Mouse (Mus musculus) kidney, embryonic 14.5 days (tissue): Measurements from ENCODE around the gene Kctd3. TPM values are rescaled to one million over a fixed set of nuclear protein-coding genes. Genes with fewer than 3 reads are reported as not detected.
"Not testable (repeated sequence)": the region's sequence is repeated elsewhere in the genome, so short reads cannot be mapped to it uniquely, and the experiment has no call there.

ENCODE experiments used
- ATAC-seq: fragments of 200-750 bp; cut with Nextera tagmentation; 2 replicates; pipeline ENCODE4 v1.8.0; 2017; ENCODE audit warnings: moderate number of reproducible peaks, mild to moderate bottlenecking, moderate TSS enrichment, moderate library complexity; ENCODE audit not compliant: low FRiP score, low TSS enrichment
- H3K27ac ChIP-seq: fragments of 300-500 bp; sonication (generic); 2 replicates; pipeline ENCODE4 v1.5.1; 2014; ENCODE audit warnings: low read depth, mild to moderate bottlenecking, low read length, moderate library complexity, mixed read lengths
- H3K27me3 ChIP-seq: fragments of 300-500 bp; sonication (generic); 2 replicates; pipeline ENCODE4 v1.6.1; 2014; ENCODE audit warnings: mild to moderate bottlenecking, low read length; ENCODE audit not compliant: control insufficient read depth, insufficient read depth
- H3K36me3 ChIP-seq: fragments of 300-500 bp; sonication (generic); 2 replicates; pipeline ENCODE4 v1.6.1; 2014; ENCODE audit warnings: low read length, mixed read lengths; ENCODE audit not compliant: control insufficient read depth, insufficient read depth
- H3K4me1 ChIP-seq: fragments of 300-500 bp; sonication (generic); 2 replicates; pipeline ENCODE4 v1.6.1; 2014; ENCODE audit warnings: low read length, mixed read lengths; ENCODE audit not compliant: control insufficient read depth, insufficient read depth
- H3K4me2 ChIP-seq: fragments of 300-500 bp; sonication (generic); replicated peaks from 2 replicates; pipeline ENCODE4 v1.6.1; 2014; ENCODE audit warnings: low read depth, mild to moderate bottlenecking, low read length
- H3K4me3 ChIP-seq: fragments of 300-500 bp; sonication (generic); 2 replicates; pipeline ENCODE4 v1.5.1; 2014; ENCODE audit warnings: mild to moderate bottlenecking, low read length
- H3K9ac ChIP-seq: fragments of 300-500 bp; sonication (generic); 2 replicates; pipeline ENCODE4 v1.6.1; 2014; ENCODE audit warnings: low read depth, mild to moderate bottlenecking, low read length, moderate library complexity
- H3K9me3 ChIP-seq: fragments of 300-500 bp; sonication (generic); 2 replicates; pipeline ENCODE4 v1.6.1; 2016; ENCODE audit warnings: low read length; ENCODE audit not compliant: control insufficient read depth
- WGBS: fragments of 180-500 bp; shearing (Covaris S2); extraction: QIAGEN DNeasy Blood & Tissue Kit; methylation state at CpG from one replicate; pipeline ENCODE4 v1.1.7; 2014; 5-methylcytosine and 5-hydroxymethylcytosine counted together
- polyA plus RNA-seq: library from polyadenylated mRNA; unstranded; fragments of >200 nt; fragmentation: Nextera tagmentation; extraction: Ambion mirVana; gene quantifications from 2 replicates; pipeline ENCODE4 v1.2.1, GENCODE M21; 2014

Gene Kctd3
- polyA plus RNA-seq, 1 experiment from 2014 or later: 35.6 TPM

GRCm38 (mm10) chr1:189046831-189047230 lies 39.2 kb upstream of the Kctd3 start:
- Histone ChIP-seq H3K27me3 (no peaks in the 10 kb centered on the region), H3K4me2 (no peak overlapping the region), H3K36me3 (no peaks in the 10 kb centered on the region), H3K4me3 (no peak overlapping the region), H3K4me1 (no peaks in the 10 kb centered on the region), H3K9me3 (no peaks in the 10 kb centered on the region), H3K9ac (no peak overlapping the region), H3K27ac (no peak overlapping the region)
- ATAC-seq: no peak
- 75% methylated on average over 3 of the region's 3 CpGs for WGBS

DNA sequence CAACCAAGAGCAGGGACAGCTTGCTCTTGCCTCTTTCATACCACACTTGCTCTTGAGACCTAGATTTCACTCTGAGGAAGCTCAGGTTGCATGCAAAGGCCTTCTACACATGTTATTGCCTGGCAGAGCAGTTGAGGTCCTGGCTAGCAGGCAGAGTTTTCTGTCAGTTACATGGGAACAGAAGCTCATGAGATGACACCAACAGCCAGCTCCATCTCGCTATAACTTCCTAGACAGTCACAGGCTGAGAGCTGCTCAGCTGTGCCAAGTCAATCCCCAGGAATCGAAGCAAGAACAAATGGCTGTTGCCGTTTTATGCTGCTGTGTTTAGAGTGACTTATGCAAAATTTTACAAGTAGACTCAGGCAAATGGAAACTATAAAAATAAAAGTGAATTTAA lies 38.7 kb upstream of the Kctd3 start:
- Histone ChIP-seq H3K27ac (no peak overlapping the region), H3K4me2 (no peak overlapping the region), H3K36me3 (no peaks in the 10 kb centered on the region), H3K4me3 (no peak overlapping the region), H3K9ac (no peak overlapping the region), H3K4me1 (no peaks in the 10 kb centered on the region), H3K9me3 (no peaks in the 10 kb centered on the region), H3K27me3 (no peaks in the 10 kb centered on the region)
- 86% methylated on average over 3 of the region's 3 CpGs for WGBS
- ATAC-seq: no peak

- H3K9me3 ChIP-seq: no peaks in the 10 kb centered on the region
- H3K9ac ChIP-seq: no peak overlapping the region
- no peaks in the 10 kb centered on the region for H3K36me3 ChIP-seq
- ATAC-seq: no peak
- H3K27ac ChIP-seq: no peak overlapping the region
- H3K4me2 ChIP-seq: no peak overlapping the region
- H3K4me1 ChIP-seq: no peaks in the 10 kb centered on the region
- H3K27me3 ChIP-seq: no peaks in the 10 kb centered on the region
- 74% methylated on average over 12 of the region's 12 CpGs for WGBS
- no peak overlapping the region for H3K4me3 ChIP-seq
These were observed 33.6 kb upstream of the Kctd3 start for GRCm38 (mm10) chr1:189041261-189041660.

DNA sequence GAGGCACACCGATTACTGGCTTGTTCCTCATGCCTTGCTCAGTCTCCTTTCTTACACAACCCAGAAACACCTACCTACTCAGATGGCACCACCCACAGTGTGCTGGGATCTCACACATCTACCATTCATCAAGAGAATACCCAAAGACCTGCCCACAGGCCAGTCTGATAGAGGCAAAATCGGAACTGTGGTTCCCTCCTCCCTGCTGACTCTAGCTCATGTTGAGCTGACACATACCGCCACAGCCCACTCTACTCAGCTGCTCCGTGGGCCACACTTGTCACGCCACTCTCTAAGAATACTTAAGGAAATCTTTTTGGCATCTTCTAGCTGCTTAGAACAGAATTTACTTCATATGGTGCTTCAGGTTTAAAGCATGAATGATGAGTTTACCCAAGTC lies 31.7 kb upstream of the Kctd3 start:
- no peak overlapping the region for H3K4me3 ChIP-seq
- WGBS: 88% methylated on average over 5 of the region's 5 CpGs
- no peaks in the 10 kb centered on the region for H3K4me1 ChIP-seq
- no peaks in the 10 kb centered on the region for H3K9me3 ChIP-seq
- no peak overlapping the region for H3K27ac ChIP-seq
- no peak overlapping the region for H3K4me2 ChIP-seq
- H3K27me3 ChIP-seq: no peaks in the 10 kb centered on the region
- no peak for ATAC-seq
- no peaks in the 10 kb centered on the region for H3K36me3 ChIP-seq
- H3K9ac ChIP-seq: no peak overlapping the region

- H3K9me3 ChIP-seq, H3K4me2 ChIP-seq, ATAC-seq, H3K9ac ChIP-seq, H3K36me3 ChIP-seq, H3K4me1 ChIP-seq, H3K27ac ChIP-seq, H3K27me3 ChIP-seq, H3K4me3 ChIP-seq: not testable (repeated sequence)
- WGBS: 88% methylated on average over 2 of the region's 2 CpGs
These were observed 25.2 kb upstream of the Kctd3 start for GRCm38 (mm10) chr1:189032817-189033216.

GRCm38 (mm10) chr1:189030975-189031374 lies 23.3 kb upstream of the Kctd3 start:
- no peaks in the 10 kb centered on the region for H3K9me3 ChIP-seq
- H3K27me3 ChIP-seq: no peaks in the 10 kb centered on the region
- no peak overlapping the region for H3K4me3 ChIP-seq
- H3K9ac ChIP-seq: no peak overlapping the region
- whole genome bisulfite sequencing: 74% methylated on average over 7 of the region's 7 CpGs
- H3K27ac ChIP-seq: no peak overlapping the region
- no peaks in the 10 kb centered on the region for H3K4me1 ChIP-seq
- ATAC-seq: no peak
- H3K36me3 ChIP-seq: no peaks in the 10 kb centered on the region
- H3K4me2 ChIP-seq: no peak overlapping the region

- no peak overlapping the region for H3K4me3 ChIP-seq
- no peak overlapping the region for H3K4me2 ChIP-seq
- no peaks in the 10 kb centered on the region for H3K4me1 ChIP-seq
- no peaks in the 10 kb centered on the region for H3K9me3 ChIP-seq
- H3K27ac ChIP-seq: no peak overlapping the region
- no peaks in the 10 kb centered on the region for H3K36me3 ChIP-seq
- no peaks in the 10 kb centered on the region for H3K27me3 ChIP-seq
- WGBS: 47% methylated on average over 1 of the region's 1 CpGs
- ATAC-seq: no peak
- no peak overlapping the region for H3K9ac ChIP-seq
These were observed 20.6 kb upstream of the Kctd3 start for GRCm38 (mm10) chr1:189028267-189028666.

- H3K4me2 ChIP-seq: no peak overlapping the region
These were observed 19.2 kb upstream of the Kctd3 start for GRCm38 (mm10) chr1:189026885-189027284.

GRCm38 (mm10) chr1:189023701-189024080 lies 16.1 kb upstream of the Kctd3 start:
- Histone ChIP-seq H3K9ac (no peak overlapping the region), H3K27ac (no peak overlapping the region), H3K4me3 (no peak overlapping the region), H3K36me3 (no peaks in the 10 kb centered on the region), H3K9me3 (no peaks in the 10 kb centered on the region), H3K4me1 (no peaks in the 10 kb centered on the region), H3K4me2 (no peak overlapping the region), H3K27me3 (no peaks in the 10 kb centered on the region)
- WGBS: 85% methylated on average over 1 of the region's 1 CpGs
- no peak for ATAC-seq

More at GRCm38 (mm10) chr1:189026885-189027284, 19.2 kb upstream of the Kctd3 start:
- no peaks in the 10 kb centered on the region for H3K27me3 ChIP-seq
- H3K9ac ChIP-seq: no peak overlapping the region
- ATAC-seq: no peak
- H3K36me3 ChIP-seq: no peaks in the 10 kb centered on the region
- H3K27ac ChIP-seq: no peak overlapping the region
- no peaks in the 10 kb centered on the region for H3K4me1 ChIP-seq
- H3K4me3 ChIP-seq: no peak overlapping the region
- no peaks in the 10 kb centered on the region for H3K9me3 ChIP-seq
- WGBS: 49% methylated on average over 8 of the region's 8 CpGs
